In genomic region chr10:128135374-128135773, GRCm38 (mm10) we compare ENCODE assay signal across 27 mouse cellular contexts. TPM values are rescaled to one million over a fixed set of nuclear protein-coding genes. Genes with fewer than 3 reads are reported as not detected.
DNase-seq lines count a peak whose midpoint lies in the region; ATAC-seq lines count a peak whose summit lies in the region.
"Had no signal": no experiment of that assay in that cellular context is flagged by ENCODE, and none has a peak within 500 bp of the region (broad histone marks: within the 10 kb centered on the region; RNA-seq: fewer than 3 reads in every experiment).

No protein-coding gene starts in this region.

- H3K4me3 ChIP-seq in embryonic facial prominence, embryonic 13.5 days: no peak overlapping the region
- H3K4me3 ChIP-seq in embryonic facial prominence, embryonic 10.5 days: no peak overlapping the region
- H3K4me3 ChIP-seq: embryonic facial prominence, embryonic 12.5 days; forebrain, embryonic 10.5 days; forebrain, embryonic 15.5 days; heart, embryonic 13.5 days; hindbrain, embryonic 10.5 days; hindbrain, embryonic 15.5 days; limb, embryonic 13.5 days; lung, embryonic 15.5 days; neural tube, embryonic 12.5 days had no signal

- H3K27ac ChIP-seq in embryonic facial prominence, embryonic 13.5 days: no peak overlapping the region
- no peak overlapping the region for H3K27ac ChIP-seq in embryonic facial prominence, embryonic 10.5 days (replicated peaks)
- H3K27ac ChIP-seq: embryonic facial prominence, embryonic 12.5 days; forebrain, embryonic 10.5 days; forebrain, embryonic 15.5 days; heart, embryonic 13.5 days; hindbrain, embryonic 10.5 days; hindbrain, embryonic 15.5 days; kidney, postnatal 0 days; limb, embryonic 13.5 days; lung, embryonic 15.5 days; neural tube, embryonic 12.5 days had no signal

- H3K4me2 ChIP-seq in embryonic facial prominence, embryonic 13.5 days: no peak overlapping the region
- H3K4me2 ChIP-seq: embryonic facial prominence, embryonic 12.5 days; forebrain, embryonic 15.5 days; heart, embryonic 13.5 days; hindbrain, embryonic 15.5 days; limb, embryonic 13.5 days; liver, embryonic 11.5 days; lung, embryonic 15.5 days; midbrain, embryonic 11.5 days; neural tube, embryonic 12.5 days had no signal

- no peaks in the 10 kb centered on the region for H3K4me1 ChIP-seq in embryonic facial prominence, embryonic 13.5 days
- no peaks in the 10 kb centered on the region for H3K4me1 ChIP-seq in embryonic facial prominence, embryonic 10.5 days
- H3K4me1 ChIP-seq: embryonic facial prominence, embryonic 12.5 days; forebrain, embryonic 10.5 days; forebrain, embryonic 15.5 days; heart, embryonic 13.5 days; limb, embryonic 13.5 days; lung, embryonic 15.5 days; neural tube, embryonic 12.5 days had no signal

- H3K27me3 ChIP-seq in embryonic facial prominence, embryonic 13.5 days: no peaks in the 10 kb centered on the region
- H3K27me3 ChIP-seq in embryonic facial prominence, embryonic 10.5 days (replicated peaks; ENCODE audit: low read depth, poor library complexity, severe bottlenecking): no peaks in the 10 kb centered on the region
- H3K27me3 ChIP-seq: embryonic facial prominence, embryonic 12.5 days; forebrain, embryonic 15.5 days; heart, embryonic 13.5 days; hindbrain, embryonic 15.5 days; limb, embryonic 13.5 days; lung, embryonic 15.5 days; neural tube, embryonic 12.5 days had no signal

- 0 out of 2 replicates have a peak overlapping the region, but pooled peaks have one; percentile 27 for H3K9ac ChIP-seq in embryonic facial prominence, embryonic 13.5 days
- H3K9ac ChIP-seq: embryonic facial prominence, embryonic 12.5 days; forebrain, embryonic 15.5 days; heart, embryonic 13.5 days; hindbrain, embryonic 15.5 days; limb, embryonic 13.5 days; lung, embryonic 15.5 days; neural tube, embryonic 12.5 days had no signal

- H3K36me3 ChIP-seq in embryonic facial prominence, embryonic 13.5 days: peaks cover 86% of the 10 kb centered on the region
- H3K36me3 ChIP-seq in embryonic facial prominence, embryonic 10.5 days (replicated peaks): peaks cover 87% of the 10 kb centered on the region
- H3K36me3 ChIP-seq: hindbrain, embryonic 15.5 days had no signal

- H3K9me3 ChIP-seq in embryonic facial prominence, embryonic 13.5 days: no peaks in the 10 kb centered on the region
- no peaks in the 10 kb centered on the region for H3K9me3 ChIP-seq in embryonic facial prominence, embryonic 10.5 days
- H3K9me3 ChIP-seq: embryonic facial prominence, embryonic 12.5 days; forebrain, embryonic 10.5 days; forebrain, embryonic 15.5 days; heart, embryonic 13.5 days; hindbrain, embryonic 10.5 days; hindbrain, embryonic 15.5 days; limb, embryonic 13.5 days; lung, embryonic 15.5 days; neural tube, embryonic 12.5 days had no signal

- 89% methylated on average over 6 of the region's 6 CpGs for WGBS in embryonic facial prominence, embryonic 13.5 days
- 89% methylated on average over 6 of the region's 6 CpGs for WGBS in embryonic facial prominence, embryonic 10.5 days

- DNase-seq in embryonic facial prominence, embryonic 10.5 days (ENCODE audit: low spot score): no peak
- peak; percentile 27 for DNase-seq in thymus, postnatal 0 days (ENCODE audit: low spot score)
- DNase-seq in thymus, postnatal 10 days (ENCODE audit: low spot score in 2 of 2): no peak
- peak; percentile 68 for DNase-seq in naive thymus-derived CD4-positive, alpha-beta T cell, adult 2 months (ENCODE audit: low read depth)
- DNase-seq in cerebellum, postnatal 4 days (ENCODE audit: low spot score in 2 of 2): no peak
- DNase-seq in lung, postnatal 36 days: no peak
- DNase-seq in kidney, postnatal 10 days: no peak
- DNase-seq: adrenal gland, adult 8-10 months; cerebellum, adult 8-10 months; cerebellum, postnatal 25 days; heart, postnatal 10 days; kidney, adult 8-10 months had no signal

- no peak for ATAC-seq in embryonic facial prominence, embryonic 13.5 days (ENCODE audit: insufficient number of reproducible peaks, insufficient read depth, low FRiP score, low TSS enrichment, low read depth)
- ATAC-seq: forebrain, embryonic 15.5 days; intestine, embryonic 16.5 days; midbrain, embryonic 16.5 days had no signal

RNA-seq across cellular contexts. Expression of gene Baz2a, which starts 44.0 kb away (rescaled TPM):
- 10.9 and 11.4 TPM in 2 replicates for polyA plus RNA-seq in embryonic facial prominence, embryonic 13.5 days (2015; fragmentation: Nextera tagmentation; extraction: Ambion mirVana)
- polyA plus RNA-seq in embryonic facial prominence, embryonic 10.5 days (2016; fragmentation: Nextera tagmentation; extraction: Ambion mirVana): 14.7 and 17.5 TPM in 2 replicates
- polyA plus RNA-seq in thymus, postnatal 0 days (2015; fragmentation: Nextera tagmentation; extraction: Ambion mirVana): 21.5 and 27.5 TPM in 2 replicates

RNA-seq across cellular contexts. Expression of gene Rbms2, which starts 44.7 kb away (rescaled TPM):
- polyA plus RNA-seq in embryonic facial prominence, embryonic 13.5 days (2015; fragmentation: Nextera tagmentation; extraction: Ambion mirVana): 39.7 and 42.2 TPM in 2 replicates
- polyA plus RNA-seq in embryonic facial prominence, embryonic 10.5 days (2016; fragmentation: Nextera tagmentation; extraction: Ambion mirVana): 27.9 and 31.0 TPM in 2 replicates
- polyA plus RNA-seq in thymus, postnatal 0 days (2015; fragmentation: Nextera tagmentation; extraction: Ambion mirVana): 14.1 and 17.3 TPM in 2 replicates

RNA-seq across cellular contexts. Expression of gene Atp5b, which starts 52.3 kb away (rescaled TPM):
- 1,953 and 2,050 TPM in 2 replicates for polyA plus RNA-seq in embryonic facial prominence, embryonic 13.5 days (2015; fragmentation: Nextera tagmentation; extraction: Ambion mirVana)
- polyA plus RNA-seq in embryonic facial prominence, embryonic 10.5 days (2016; fragmentation: Nextera tagmentation; extraction: Ambion mirVana): 2,197 and 2,277 TPM in 2 replicates
- 2,017 and 2,181 TPM in 2 replicates for polyA plus RNA-seq in thymus, postnatal 0 days (2015; fragmentation: Nextera tagmentation; extraction: Ambion mirVana)

RNA-seq across cellular contexts. Expression of gene Gls2, which starts 58.9 kb away (rescaled TPM):
- polyA plus RNA-seq in embryonic facial prominence, embryonic 13.5 days (2015; fragmentation: Nextera tagmentation; extraction: Ambion mirVana): 2.2 TPM in 2 replicates
- 1.4 and 1.5 TPM in 2 replicates for polyA plus RNA-seq in embryonic facial prominence, embryonic 10.5 days (2016; fragmentation: Nextera tagmentation; extraction: Ambion mirVana)
- polyA plus RNA-seq in thymus, postnatal 0 days (2015; fragmentation: Nextera tagmentation; extraction: Ambion mirVana): 0.78 and 1.5 TPM in 2 replicates

Comparison
In these comparisons a context has a peak if more than half of its experiments do, and no peak if none do; other contexts are left out.
1. DNase-seq: peak in thymus, postnatal 0 days (single experiment) and naive thymus-derived CD4-positive, alpha-beta T cell, adult 2 months (single experiment); none in embryonic facial prominence, embryonic 10.5 days (single experiment), thymus, postnatal 10 days (0 of 2), cerebellum, postnatal 4 days (0 of 2), lung, postnatal 36 days (single experiment) and kidney, postnatal 10 days (single experiment).